Mouse (Mus musculus): ENCODE data around the gene Gfod1.

Gfod1 gene

DNA sequence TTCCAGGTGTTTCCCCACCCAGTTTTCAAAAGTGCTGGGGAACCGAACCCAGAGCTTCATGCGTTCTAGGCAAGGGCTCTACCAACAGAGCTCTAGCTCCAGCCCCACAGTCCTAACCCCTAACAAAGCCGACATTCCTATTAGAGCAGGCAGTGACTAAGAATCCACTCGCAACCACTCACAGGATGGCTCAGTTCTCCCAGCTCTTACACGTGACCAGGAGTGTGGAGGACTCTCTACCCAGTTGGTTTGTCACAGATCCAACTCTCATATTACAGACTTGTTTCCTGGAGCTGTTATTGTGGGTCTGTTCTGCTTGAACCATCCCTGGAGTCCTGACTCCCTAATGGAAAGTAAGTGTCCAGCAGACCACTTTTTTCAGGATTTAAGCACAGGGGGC lies 40.3 kb downstream of the Gfod1 start:
- DNase-seq (ENCODE audit: low read depth, low spot score) = no peak

DNA sequence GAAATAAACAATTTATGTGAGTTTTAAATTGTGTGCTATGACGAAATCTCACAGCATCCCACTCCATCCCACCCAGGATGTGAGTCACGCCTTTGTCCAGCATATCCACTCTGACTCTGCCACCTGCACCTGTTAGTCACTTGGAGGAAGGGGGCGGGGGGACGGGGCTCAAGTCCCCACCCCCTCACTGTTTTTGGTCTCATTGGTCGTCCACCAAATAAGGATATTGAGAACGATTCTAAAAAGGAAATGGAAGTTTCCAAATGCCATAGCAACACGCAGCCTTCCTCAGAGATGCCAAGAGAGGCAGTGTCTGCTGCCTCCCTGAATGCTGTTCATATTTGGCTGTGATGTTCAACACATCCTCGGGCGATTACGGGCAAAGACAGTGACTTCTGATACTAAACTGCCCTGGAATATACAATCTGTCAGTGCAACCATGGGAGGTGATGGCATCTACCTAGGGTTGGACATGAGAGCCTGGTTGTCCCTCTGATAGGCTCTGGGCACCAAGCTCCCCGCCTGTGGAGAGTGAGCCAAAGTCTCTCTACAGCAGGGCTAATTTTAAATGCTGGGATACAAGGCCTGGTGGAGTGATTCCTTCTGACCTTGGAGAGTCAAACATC lies 41.7 kb downstream of the Gfod1 start:
- peak; percentile 64 for DNase-seq (ENCODE audit: low read depth, low spot score)

DNA sequence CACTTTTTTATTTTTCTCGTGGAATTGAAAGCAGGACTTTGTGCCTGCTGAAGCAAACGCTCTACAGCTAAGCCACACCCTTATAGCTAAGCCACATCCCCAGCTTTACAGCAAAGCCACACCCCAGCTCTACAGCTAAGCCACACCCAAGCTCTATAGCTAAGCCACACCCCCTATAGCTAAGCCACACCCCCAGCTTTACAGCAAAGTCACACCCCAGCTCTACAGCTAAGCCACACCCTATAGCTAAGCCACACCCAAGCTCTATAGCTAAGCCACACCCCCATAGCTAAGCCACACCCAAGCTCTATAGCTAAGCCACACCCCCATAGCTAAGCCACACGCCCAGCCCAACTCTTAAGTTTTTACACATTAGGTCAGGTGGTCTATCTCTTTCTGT lies 42.7 kb downstream of the Gfod1 start:
- peak; percentile 83 for DNase-seq (ENCODE audit: low read depth, low spot score)

DNA sequence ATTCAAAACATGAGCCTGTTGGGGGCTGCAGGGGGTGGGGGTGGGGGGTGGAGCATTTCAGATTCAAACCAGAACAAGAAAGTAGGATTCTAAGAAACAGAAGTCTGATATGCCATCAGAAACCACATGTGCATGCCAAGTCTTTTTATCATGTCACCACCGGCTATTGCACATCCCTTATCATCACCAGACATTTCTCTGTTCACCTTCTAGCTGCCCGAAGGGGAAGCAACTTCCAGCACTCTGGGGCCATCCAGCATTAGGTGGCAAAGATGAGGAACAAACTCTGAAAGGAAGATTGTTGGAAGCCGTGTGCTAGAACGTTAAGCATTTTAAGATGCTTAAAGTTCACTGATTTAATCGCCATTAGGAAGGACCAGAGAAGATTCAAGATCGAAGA lies 43.2 kb downstream of the Gfod1 start:
- no peak for DNase-seq (ENCODE audit: low read depth, low spot score)

DNA sequence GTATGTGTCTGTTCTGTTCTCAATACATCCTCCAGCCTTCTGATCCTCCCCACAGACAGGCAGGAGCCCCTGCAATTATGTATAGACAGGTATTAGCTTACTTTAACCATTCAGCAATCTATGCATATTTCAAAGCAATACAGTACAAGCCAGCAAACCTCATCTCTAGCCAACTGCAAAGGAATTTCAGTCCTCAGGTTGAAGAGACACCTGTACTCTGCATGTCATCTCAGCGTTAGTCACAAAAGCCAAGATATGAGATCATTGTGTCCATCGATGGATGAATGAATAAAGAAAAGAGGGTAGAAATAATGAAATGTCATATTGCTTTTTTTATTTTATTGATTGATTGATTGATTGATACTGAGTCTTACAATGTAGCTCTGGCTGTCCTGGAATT lies 47.5 kb downstream of the Gfod1 start:
- DNase-seq (ENCODE audit: low read depth, low spot score) = no peak

DNA sequence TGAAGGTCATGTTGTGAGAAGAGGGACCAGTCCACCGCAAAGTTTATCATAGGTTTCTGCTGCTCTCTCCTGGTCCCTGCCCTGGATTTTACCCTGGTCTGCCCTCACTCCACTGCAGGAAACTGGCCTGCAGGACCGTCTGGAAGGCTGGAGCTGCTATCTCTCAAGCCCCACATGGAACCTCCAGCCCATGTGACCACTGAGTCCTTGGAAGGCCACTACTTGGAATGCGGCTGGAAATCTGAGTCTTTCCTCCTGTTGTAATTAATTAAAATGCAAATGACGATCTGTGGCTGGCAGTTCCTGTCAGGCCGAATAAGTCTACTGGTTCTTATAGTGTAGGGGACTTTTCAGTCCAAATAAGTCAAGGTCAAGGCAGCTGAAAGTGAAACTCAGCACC lies 50.4 kb downstream of the Gfod1 start:
- no peak for DNase-seq (ENCODE audit: low read depth, low spot score)

DNA sequence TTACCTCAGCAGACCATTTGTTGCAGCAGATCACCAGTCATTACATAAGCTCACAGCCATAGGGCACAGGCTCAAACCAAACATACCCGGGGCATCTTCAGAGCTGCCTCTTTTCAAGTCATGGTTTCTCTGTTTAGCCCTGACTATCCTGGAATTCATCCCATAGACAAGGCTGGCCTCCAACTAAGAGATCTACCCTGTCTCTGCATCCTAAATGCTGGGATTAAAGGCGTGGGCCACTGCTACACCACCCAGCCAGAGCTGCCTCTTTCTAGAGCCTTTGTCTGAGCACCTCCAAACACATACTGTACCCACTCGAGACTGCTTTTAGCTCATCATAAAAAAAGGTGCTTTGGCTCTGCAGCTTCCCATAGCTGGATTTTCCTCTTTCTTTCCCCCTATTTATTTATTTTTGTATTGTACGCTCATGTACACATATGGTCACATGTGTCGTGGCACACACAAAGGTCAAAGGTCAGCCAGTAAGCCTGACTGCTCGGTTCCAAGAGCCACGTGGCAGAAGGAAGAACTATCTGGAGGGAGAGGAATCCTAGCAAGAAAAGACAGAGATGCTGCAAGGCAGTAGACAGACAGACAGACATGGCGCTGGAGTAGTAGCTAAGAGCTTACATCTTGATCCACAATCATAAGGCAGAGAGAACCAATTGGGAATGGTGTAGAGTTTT lies 51.7 kb downstream of the Gfod1 start:
- no peak for DNase-seq (ENCODE audit: low read depth, low spot score)

DNA sequence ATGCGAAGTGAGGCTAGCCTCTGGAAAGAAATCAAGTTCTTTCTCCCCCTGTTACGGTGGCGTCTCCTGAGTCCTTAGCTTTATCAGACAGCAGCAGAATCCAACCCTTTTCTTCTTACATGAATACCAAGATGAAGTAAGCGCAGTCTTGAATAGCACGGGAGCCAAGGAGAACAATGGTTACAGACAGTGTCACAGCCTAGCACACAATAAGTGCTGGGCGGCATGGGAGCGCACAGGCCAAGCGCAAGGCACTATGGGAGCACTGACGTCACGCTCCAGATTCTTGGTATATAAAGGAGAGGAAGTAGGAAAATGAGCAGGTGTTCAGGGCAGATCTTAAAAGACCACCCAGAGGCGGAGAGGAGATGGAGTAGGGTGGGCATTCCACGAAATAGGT lies 52.6 kb downstream of the Gfod1 start:
- DNase-seq (ENCODE audit: low read depth, low spot score) = no peak

DNA sequence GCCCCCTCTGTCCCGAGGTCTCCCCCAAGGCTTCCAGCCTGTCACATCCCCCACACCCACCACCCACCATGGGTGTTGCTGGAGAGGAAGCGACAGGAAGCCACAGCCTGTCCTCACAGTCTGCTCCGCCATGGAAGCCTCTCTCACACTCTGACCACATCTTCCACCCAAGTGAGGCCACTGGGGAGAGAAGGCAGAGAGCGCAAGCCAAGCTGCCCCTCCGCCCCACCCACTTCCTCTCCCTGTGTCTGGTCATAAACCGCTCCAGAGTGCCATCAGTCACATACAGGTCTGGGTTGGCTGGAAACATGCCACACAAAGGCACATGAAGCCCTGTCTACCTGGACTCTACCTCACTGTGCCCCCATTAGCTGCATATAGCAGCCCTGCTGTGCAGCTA lies 53.3 kb downstream of the Gfod1 start:
- DNase-seq (ENCODE audit: low read depth, low spot score) = peak; percentile 70

DNA sequence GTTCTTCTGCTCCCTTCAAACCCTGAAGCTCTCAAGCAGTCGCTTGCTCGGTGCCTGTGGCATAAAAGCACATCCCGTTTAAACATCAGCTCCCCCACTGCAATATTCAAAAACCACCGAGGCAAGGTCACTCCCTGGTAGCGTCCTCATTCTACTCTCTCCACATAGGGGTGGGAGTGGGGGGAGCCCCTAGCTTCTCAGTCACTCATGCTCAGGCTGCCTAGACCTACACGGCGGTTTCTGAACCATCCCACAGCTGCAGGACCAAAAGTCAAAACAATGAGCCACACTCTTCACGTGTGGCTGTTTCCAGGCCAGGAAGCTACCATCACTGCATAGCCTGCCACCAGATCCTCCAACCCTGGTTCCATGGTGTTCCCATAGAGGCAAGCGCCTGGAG lies 53.9 kb downstream of the Gfod1 start:
- peak; percentile 56 for DNase-seq (ENCODE audit: low read depth, low spot score)

DNA sequence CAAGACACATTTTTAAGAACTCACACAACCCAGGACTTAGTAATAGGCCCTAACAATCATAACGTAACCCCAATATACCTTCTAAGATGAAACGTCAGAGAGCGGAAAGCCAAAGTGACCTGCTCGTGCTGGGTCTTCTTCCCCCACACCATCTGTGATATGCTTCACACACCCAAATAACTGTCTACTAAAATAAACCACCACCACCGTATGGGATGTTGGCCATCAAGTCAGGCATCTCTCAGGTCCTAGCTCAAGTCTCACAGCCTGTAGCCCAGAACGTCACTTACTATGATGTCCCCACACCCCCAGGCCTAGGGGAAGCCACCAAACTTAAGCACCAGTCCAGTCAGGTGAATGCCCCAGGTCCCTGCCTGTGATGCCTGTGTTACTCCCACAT lies 55.6 kb downstream of the Gfod1 start:
- no peak for DNase-seq (ENCODE audit: low read depth, low spot score)

DNA sequence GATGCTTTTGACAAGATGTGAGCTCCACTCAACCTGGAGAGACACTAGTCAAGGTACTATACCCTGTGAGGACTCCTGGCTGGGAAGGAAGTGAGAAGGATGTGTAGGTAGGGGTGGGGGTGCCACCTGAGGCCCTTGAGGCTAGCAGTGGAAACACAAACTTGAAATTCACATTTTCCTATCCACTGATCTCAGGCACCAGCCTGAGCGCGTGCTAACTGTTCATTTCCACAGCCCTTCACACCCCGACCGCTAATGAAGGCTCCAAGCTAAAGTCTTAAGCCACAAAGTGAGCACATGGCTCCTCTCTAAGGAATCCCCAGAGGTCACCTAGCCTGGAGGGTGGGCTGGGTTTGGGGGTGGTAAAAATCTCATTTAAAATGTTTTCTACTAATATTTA lies 57.1 kb downstream of the Gfod1 start:
- peak; percentile 47 for DNase-seq (ENCODE audit: low read depth, low spot score)

DNA sequence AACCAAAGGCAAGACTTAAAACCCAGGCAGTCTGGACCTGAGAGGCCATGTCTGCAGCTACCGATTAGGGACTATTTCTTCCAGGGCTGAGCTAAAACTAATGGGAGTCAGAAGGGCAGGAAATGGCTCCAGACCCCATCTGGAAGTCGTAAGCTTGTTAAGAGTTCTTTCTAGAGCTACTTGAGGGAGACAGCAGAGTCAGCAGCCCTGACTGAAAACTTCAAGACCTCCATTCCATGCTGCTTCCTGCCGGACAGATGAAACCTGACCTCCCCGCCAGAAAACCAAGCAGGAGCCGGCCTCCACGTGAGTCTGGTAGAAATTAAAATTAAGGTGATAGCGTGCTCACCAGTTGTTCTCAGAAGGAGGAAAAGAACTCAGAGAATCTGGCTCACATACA lies 60.2 kb downstream of the Gfod1 start:
- no peak for DNase-seq (ENCODE audit: low read depth, low spot score)

DNA sequence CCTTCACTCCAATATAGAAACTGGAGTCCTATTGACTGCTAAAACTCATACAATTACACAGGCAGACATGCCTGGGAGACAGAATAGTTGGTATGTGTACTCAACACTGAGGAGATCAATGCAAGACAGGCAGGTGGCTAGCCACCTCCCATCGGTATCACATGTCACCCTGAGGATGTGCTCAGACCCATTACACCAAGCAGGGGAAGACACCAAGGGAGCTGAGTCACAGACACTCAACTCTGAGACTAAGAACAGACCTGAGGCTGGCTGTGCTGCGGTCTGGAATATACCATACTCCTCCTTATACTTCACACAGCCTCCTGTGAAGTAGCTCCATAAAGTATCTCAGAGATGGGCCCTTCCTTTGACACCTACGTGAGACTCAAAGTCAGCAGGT lies 60.7 kb downstream of the Gfod1 start:
- DNase-seq (ENCODE audit: low read depth, low spot score) = peak; percentile 78

DNA sequence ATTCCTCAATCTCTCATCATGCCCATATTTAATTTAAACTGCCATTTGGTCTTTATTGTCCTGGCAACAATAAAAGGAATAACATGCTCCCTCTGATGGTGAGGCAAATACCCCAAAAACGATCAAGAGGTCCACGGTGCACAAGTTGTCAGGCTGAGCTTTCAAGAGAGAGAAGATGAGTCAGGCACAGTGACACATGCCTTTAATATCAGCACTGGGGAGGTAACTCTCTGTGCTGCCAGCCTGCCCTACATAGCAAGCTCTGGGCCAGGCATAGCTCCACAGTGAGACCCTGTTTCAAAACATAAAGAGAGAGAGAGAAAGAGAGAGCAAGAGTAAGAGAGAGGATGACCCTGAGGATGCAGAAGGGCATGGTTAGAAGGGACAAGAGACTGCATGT lies 62.2 kb downstream of the Gfod1 start:
- DNase-seq (ENCODE audit: low read depth, low spot score) = no peak

DNA sequence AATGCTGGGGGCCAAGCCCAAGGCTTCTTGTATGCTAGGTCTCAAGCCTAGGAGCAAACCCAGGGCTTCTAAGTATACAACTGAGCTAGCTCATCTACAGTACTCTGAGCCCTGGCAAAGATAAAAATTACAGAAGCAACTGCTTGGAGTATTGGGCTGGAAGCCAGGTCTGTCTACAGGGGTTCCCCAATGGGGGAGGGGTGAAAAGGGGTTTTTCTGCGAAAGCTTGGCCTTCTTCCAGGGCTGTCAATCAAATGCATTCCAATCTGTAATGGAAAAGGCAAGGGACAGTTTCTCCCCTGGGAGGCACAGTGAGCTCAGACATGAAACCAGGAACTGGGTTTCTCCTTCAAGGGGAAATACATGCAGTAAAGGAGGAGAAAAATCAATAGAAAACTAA lies 62.9 kb downstream of the Gfod1 start:
- peak; percentile 30 for DNase-seq (ENCODE audit: low read depth, low spot score)

DNA sequence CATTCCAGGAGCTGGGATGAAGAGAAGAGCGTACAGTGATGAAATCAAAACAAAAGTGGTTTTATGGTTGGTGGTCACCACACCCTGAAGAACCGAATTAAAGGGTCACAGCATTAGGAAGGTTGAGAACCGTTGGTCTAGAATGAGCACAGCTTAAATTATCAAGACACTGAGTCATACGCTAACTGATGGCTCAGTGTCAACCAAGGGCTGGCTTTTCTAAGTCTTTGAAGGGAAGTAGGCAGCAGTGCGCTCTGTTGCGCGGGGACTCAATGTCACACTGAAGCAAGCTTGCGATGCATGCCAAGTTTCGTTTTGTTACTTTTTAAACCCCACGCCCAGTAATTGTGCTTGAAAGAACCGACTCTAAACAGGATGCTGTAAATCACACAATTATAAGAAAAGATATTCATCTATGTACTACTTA lies 64.2 kb downstream of the Gfod1 start:
- peak; percentile 80 for DNase-seq (ENCODE audit: low read depth, low spot score)

DNA sequence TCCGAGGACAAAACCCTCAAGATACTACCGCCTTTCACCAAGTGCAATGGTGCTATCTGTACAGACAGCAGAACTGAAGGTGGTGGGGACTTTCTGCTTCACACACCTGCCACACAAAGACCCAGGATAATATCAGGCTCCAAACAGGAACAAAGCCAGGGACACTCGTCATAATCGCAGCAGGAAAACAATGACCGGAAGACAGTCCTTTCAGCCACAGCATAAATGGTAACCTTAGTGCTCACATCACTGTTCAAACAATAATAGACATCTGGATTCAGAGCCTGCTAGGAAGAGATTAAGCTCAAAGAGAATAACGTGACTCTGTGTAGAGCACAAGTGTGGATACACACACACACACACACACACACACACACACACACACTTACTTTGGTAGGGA lies 67.3 kb downstream of the Gfod1 start:
- DNase-seq (ENCODE audit: low read depth, low spot score) = no peak

DNA sequence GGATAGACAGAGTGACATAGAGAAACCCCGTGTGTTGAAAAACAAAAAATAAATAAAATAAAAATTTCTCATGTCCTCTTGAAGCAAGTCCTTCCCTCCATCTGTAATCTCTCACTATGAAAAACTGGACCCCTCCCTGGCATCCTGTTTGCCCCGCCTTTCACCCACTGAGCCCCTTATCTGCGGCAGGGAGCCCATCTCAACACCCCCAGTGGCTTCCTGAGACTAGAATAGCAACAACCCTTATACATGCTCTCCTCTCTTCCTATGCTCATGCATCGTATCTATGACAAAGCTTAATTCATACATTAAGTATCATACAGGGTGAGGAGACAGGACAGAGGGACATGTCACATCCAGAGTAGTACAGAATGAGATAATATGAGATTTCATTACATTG lies 68.0 kb downstream of the Gfod1 start:
- DNase-seq (ENCODE audit: low read depth, low spot score) = no peak

DNA sequence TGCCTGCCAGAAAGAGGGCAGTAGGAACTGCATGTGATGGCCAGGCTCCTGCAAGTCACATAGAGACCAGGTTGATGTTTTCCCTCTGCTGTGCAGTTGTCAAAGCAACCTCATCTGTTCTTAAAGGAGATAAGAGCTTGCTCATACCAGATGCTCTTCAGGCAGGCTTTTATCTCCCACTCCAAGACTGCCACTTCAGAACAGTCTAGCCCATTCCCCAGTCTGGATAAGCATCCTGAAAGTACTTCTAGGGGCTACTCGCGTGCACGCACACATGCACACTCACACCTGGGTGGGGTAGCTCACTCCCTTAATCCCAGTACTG lies 68.4 kb downstream of the Gfod1 start:
- no peak for DNase-seq (ENCODE audit: low read depth, low spot score)

DNA sequence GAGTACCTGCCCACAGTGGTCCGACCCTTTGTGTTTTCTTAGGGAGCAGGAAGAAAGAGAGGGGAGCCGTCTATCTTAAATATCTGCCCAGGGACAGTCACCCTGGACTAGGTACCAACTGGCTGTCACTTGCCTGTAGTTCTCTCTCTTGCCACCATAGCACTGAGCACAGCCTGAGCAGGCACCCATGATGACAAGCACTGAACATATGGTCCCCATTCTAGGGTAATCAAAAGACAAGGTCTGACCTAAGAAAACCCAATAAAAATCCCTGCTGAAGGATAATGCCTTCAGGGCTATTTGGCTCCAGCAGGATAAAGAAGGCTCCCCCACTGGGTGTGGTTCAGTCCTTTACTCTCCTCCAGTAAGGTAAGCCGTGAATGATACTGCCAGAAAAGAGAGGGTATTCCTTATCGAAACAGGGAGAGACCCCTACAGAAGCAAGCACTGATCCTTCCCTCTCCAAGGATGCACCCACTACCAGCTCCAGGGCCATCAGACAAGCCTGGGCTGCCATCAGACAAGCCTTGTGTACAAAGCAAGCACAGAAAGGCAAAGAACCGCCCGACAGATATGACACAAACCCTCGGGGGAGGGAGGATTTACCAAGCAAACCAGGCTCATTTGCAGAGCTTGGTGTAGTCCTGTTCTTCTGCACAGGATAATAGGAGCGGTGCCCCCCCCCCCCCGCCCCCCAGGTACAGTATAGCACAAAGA lies 68.9 kb downstream of the Gfod1 start:
- no peak for DNase-seq (ENCODE audit: low read depth, low spot score)

DNA sequence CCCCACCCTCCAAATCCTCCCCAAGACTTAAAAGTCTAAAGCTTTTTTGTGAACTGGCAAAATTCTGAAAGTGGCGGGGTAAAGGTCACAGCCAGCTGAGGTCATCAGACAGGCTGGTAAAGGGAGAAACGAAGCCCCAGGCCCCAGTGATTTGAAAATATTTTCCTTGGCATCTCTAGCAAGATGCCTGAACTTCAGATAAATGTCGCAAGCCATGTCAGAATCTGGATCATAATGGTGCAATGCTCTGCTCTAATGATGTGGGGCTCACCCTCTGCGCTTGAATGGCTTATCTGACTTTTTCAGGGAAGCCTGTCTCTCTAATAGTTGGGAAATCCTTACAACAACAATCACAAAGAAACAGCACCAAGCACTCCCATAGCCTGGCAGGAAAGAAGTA lies 70.6 kb downstream of the Gfod1 start:
- no peak for DNase-seq (ENCODE audit: low read depth, low spot score)

All from CD4-positive, CD25-positive, alpha-beta regulatory T cell, adult 2 months (primary cell).